ENCODE assay signal across 8 mouse cellular contexts in genomic region chr7:112919845-112920244, GRCm38 (mm10). TPM values are rescaled to one million over a fixed set of nuclear protein-coding genes. Genes with fewer than 3 reads are reported as not detected.
DNase-seq lines count a peak whose midpoint lies in the region; ATAC-seq lines count a peak whose summit lies in the region.

No protein-coding gene starts in this region.

- no peak overlapping the region for H3K27ac ChIP-seq in neural tube, embryonic 15.5 days (replicated peaks)

- no peaks in the 10 kb centered on the region for H3K36me3 ChIP-seq in neural tube, embryonic 15.5 days

- 2% methylated on average over 4 of the region's 4 CpGs for WGBS in neural tube, embryonic 15.5 days

- H3K4me2 ChIP-seq in neural tube, embryonic 15.5 days = no peak overlapping the region

- no peak overlapping the region for H3K4me3 ChIP-seq in neural tube, embryonic 15.5 days (replicated peaks)

- no peak for ATAC-seq in neural tube, embryonic 15.5 days (ENCODE audit: low FRiP score)
- no peak for ATAC-seq in activated CD4-positive, CD25-positive, alpha-beta regulatory T cell, adult 4 months

- 0 out of 2 replicates have a peak, but pooled peaks cover 2% of the 10 kb centered on the region for H3K27me3 ChIP-seq in neural tube, embryonic 15.5 days (replicated peaks)

- intact Hi-C loops in heart, postnatal 36 days (cut with DNase I) = loop anchor here (1.0 to 2.0 kb wide), 2 partner anchors 212 to 349 kb away; no protein-coding TSS in a partner anchor
- intact Hi-C loops in left cerebral cortex, postnatal 4 days (cut with DNase I) = loop anchor here (2.0 kb wide), 1 partner anchor 211 kb away; no protein-coding TSS in a partner anchor

- H3K9me3 ChIP-seq in neural tube, embryonic 15.5 days (replicated peaks) = no peaks in the 10 kb centered on the region

- peaks cover 8% of the 10 kb centered on the region; the same call in 1 of the 2 replicates for H3K4me1 ChIP-seq in neural tube, embryonic 15.5 days

- H3K9ac ChIP-seq in neural tube, embryonic 15.5 days (replicated peaks) = no peak overlapping the region

- DNase-seq in neural tube, embryonic 10.5 days (ENCODE audit: extremely low spot score, low spot score) = peak; percentile 41
- peak; percentile 48 for DNase-seq in adrenal gland, adult 2 months
- DNase-seq in embryo, embryonic 10 days (ENCODE audit: low spot score) = peak; percentile 84
- DNase-seq in heart, postnatal 36 days = peak; percentile 47 to 57
- DNase-seq in left cerebral cortex, postnatal 4 days = peak; percentile 69
- DNase-seq in retina, embryonic 14.5 days (ENCODE audit: low spot score) = peak; percentile 80

RNA-seq across cellular contexts. Expression of gene Rassf10, which starts 33.9 kb away (rescaled TPM):
- 3.1 and 3.6 TPM in 2 replicates for polyA plus RNA-seq in neural tube, embryonic 15.5 days (2015; fragmentation: Nextera tagmentation; extraction: Ambion mirVana)
- total RNA-seq in adrenal gland, adult 2 months (2021) = 1 to 10 TPM; 1.8 to 2.4 TPM
- 1.9 and 2.9 TPM in 2 replicates for polyA plus RNA-seq in adrenal gland, adult 2 months (2012; rRNA removed)
- 1 to 10 TPM; 1.2 to 1.9 TPM for total RNA-seq in heart, postnatal 36 days (2021)
- 1 to 10 TPM; 2.5 to 2.9 TPM for total RNA-seq in left cerebral cortex, postnatal 4 days (2021)
- not detected for polyA plus RNA-seq in activated CD4-positive, CD25-positive, alpha-beta regulatory T cell, adult 4 months (2017; shearing (Covaris generic))
